Comparison of ENCODE assay signal across 10 mouse cellular contexts in the genomic region with DNA sequence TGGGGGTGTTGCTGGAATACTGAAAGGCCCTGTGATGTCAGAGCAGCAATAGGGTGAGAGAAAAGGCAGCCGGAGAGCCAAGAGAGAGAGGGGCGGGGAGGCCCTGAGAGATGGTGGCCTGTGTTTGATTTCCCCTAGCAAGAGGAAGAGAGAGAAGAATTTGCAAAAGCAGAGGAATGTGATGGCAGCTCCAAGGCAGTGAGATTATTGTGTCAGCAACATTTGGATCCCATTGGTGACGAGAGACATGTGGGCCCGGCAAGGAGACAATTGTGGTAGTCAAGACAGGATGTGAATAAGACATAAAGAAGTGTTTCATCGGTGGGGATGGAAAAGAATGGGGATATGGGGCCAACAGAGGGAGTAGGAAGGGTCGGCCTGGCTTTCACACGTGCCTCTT.
DNase-seq lines count a peak whose midpoint lies in the region; ATAC-seq and TF ChIP-seq lines count a peak whose summit lies in the region.
"Had no signal": no experiment of that assay in that cellular context is flagged by ENCODE, and none has a peak within 500 bp of the region (broad histone marks: within the 10 kb centered on the region; RNA-seq: fewer than 3 reads in every experiment).

No protein-coding gene starts in this region.

- TF ChIP-seq POLR2A in embryonic fibroblast, embryonic 13.5 days (IDR thresholded peaks at IDR 0.05; ENCODE audit: low read depth, low read length): no peak
- no peak for TF ChIP-seq POLR2A in cerebellum, adult 2 months (IDR thresholded peaks at IDR 0.05; ENCODE audit: borderline replicate concordance, insufficient read depth, low read length)

- intact Hi-C loops in left cerebral cortex, adult 2 months (cut with DNase I): no loop called here

- no peak overlapping the region for H3K4me3 ChIP-seq in lung, embryonic 14.5 days (ENCODE audit: low read depth, low read length)
- H3K4me3 ChIP-seq in embryonic fibroblast, embryonic 13.5 days (ENCODE audit: insufficient read depth, low read length): no peak overlapping the region
- H3K4me3 ChIP-seq in hindbrain, embryonic 15.5 days: no peak overlapping the region
- H3K4me3 ChIP-seq in left cerebral cortex, adult 2 months: no peak overlapping the region
- no peak overlapping the region for H3K4me3 ChIP-seq in cerebellum, adult 2 months (replicated peaks; ENCODE audit: insufficient read depth, low read depth, low read length)

- no peaks in the 10 kb centered on the region for H3K36me3 ChIP-seq in lung, embryonic 14.5 days (ENCODE audit: insufficient read depth)
- no peaks in the 10 kb centered on the region for H3K36me3 ChIP-seq in hindbrain, embryonic 15.5 days

- no peak overlapping the region for H3K4me2 ChIP-seq in lung, embryonic 14.5 days
- H3K4me2 ChIP-seq in hindbrain, embryonic 15.5 days: no peak overlapping the region

- H3K27ac ChIP-seq in lung, embryonic 14.5 days (ENCODE audit: low read depth): peak overlapping the region; percentile 93
- peak overlapping the region; percentile 91 for H3K27ac ChIP-seq in embryonic fibroblast, embryonic 13.5 days (ENCODE audit: insufficient read depth, low read length)
- H3K27ac ChIP-seq in hindbrain, embryonic 15.5 days (replicated peaks): peak overlapping the region; percentile 51; the same call in 1 of the 2 replicates
- no peak overlapping the region for H3K27ac ChIP-seq in left cerebral cortex, adult 2 months
- H3K27ac ChIP-seq in cerebellum, adult 2 months (ENCODE audit: insufficient read depth, low read length): no peak overlapping the region

- DNase-seq in lung, embryonic 14.5 days: peak; percentile 84
- DNase-seq in lung, postnatal 25 days (ENCODE audit: low spot score): no peak
- peak; percentile 55 to 87 for DNase-seq in lung, postnatal 4 days
- DNase-seq in left cerebral cortex, adult 2 months (ENCODE audit: extremely low spot score in 1 of 2, low spot score in 2 of 2): no peak
- DNase-seq in cerebellum, adult 2 months: no peak
- DNase-seq in layer of hippocampus, adult 11-12 months (ENCODE audit: low spot score): no peak
- DNase-seq: cerebellum, adult 18-20 months had no signal

- H3K9me3 ChIP-seq in lung, embryonic 14.5 days (ENCODE audit: low read depth, low read length): no peaks in the 10 kb centered on the region
- no peaks in the 10 kb centered on the region for H3K9me3 ChIP-seq in hindbrain, embryonic 15.5 days

- no peaks in the 10 kb centered on the region for H3K27me3 ChIP-seq in lung, embryonic 14.5 days (ENCODE audit: insufficient read depth, low read length)
- H3K27me3 ChIP-seq in hindbrain, embryonic 15.5 days: no peaks in the 10 kb centered on the region
- no peaks in the 10 kb centered on the region for H3K27me3 ChIP-seq in cerebellum, adult 2 months (ENCODE audit: control insufficient read depth, insufficient read depth, low read length)
- H3K27me3 ChIP-seq: Patski had no signal

- peak; percentile 69 for ATAC-seq in lung, embryonic 14.5 days (ENCODE audit: insufficient read depth)
- no peak for ATAC-seq in hindbrain, embryonic 15.5 days (ENCODE audit: low FRiP score, low read depth)
- ATAC-seq: Patski had no signal

- peak overlapping the region; percentile 1; the same call in 1 of the 2 replicates for H3K9ac ChIP-seq in lung, embryonic 14.5 days
- no peak overlapping the region for H3K9ac ChIP-seq in hindbrain, embryonic 15.5 days

- TF ChIP-seq CTCF in lung, embryonic 14.5 days (IDR thresholded peaks at IDR 0.05; ENCODE audit: low read depth): no peak
- no peak for TF ChIP-seq CTCF in embryonic fibroblast, embryonic 13.5 days (IDR thresholded peaks at IDR 0.05; ENCODE audit: borderline replicate concordance, insufficient read depth, low read length)
- TF ChIP-seq CTCF in left cerebral cortex, adult 2 months (IDR thresholded peaks at IDR 0.05): no peak
- TF ChIP-seq CTCF in cerebellum, adult 2 months (IDR thresholded peaks at IDR 0.05; ENCODE audit: borderline replicate concordance, insufficient read depth, low read depth, low read length): no peak

- H3K4me1 ChIP-seq in lung, embryonic 14.5 days (ENCODE audit: insufficient read depth): peaks cover 55% of the 10 kb centered on the region
- peaks cover 14% of the 10 kb centered on the region for H3K4me1 ChIP-seq in embryonic fibroblast, embryonic 13.5 days (ENCODE audit: control insufficient read depth, insufficient read depth, low read length)
- H3K4me1 ChIP-seq in hindbrain, embryonic 15.5 days (replicated peaks): peaks cover 28% of the 10 kb centered on the region
- H3K4me1 ChIP-seq in cerebellum, adult 2 months (ENCODE audit: control insufficient read depth, insufficient read depth, low read length): peaks cover 4% of the 10 kb centered on the region; the same call in 1 of the 2 replicates

- WGBS in lung, embryonic 14.5 days: 17% methylated on average over 7 of the region's 7 CpGs
- 49% methylated on average over 7 of the region's 7 CpGs for WGBS in hindbrain, embryonic 15.5 days
- WGBS in cerebellum, adult 2 months: 70% methylated on average over 7 of the region's 7 CpGs

Comparison
In these comparisons a context has a peak if more than half of its experiments do, and no peak if none do; other contexts are left out.
1. DNase-seq: peak in lung, embryonic 14.5 days (single experiment) and lung, postnatal 4 days (2 of 2); none in lung, postnatal 25 days (single experiment), left cerebral cortex, adult 2 months (0 of 2), cerebellum, adult 2 months (0 of 2) and layer of hippocampus, adult 11-12 months (single experiment).
2. H3K27ac ChIP-seq: peak in lung, embryonic 14.5 days (single experiment), embryonic fibroblast, embryonic 13.5 days (single experiment) and hindbrain, embryonic 15.5 days (single experiment); none in left cerebral cortex, adult 2 months (single experiment) and cerebellum, adult 2 months (single experiment).